Comparison of ENCODE assay signal across 10 mouse cellular contexts in the genomic region with DNA sequence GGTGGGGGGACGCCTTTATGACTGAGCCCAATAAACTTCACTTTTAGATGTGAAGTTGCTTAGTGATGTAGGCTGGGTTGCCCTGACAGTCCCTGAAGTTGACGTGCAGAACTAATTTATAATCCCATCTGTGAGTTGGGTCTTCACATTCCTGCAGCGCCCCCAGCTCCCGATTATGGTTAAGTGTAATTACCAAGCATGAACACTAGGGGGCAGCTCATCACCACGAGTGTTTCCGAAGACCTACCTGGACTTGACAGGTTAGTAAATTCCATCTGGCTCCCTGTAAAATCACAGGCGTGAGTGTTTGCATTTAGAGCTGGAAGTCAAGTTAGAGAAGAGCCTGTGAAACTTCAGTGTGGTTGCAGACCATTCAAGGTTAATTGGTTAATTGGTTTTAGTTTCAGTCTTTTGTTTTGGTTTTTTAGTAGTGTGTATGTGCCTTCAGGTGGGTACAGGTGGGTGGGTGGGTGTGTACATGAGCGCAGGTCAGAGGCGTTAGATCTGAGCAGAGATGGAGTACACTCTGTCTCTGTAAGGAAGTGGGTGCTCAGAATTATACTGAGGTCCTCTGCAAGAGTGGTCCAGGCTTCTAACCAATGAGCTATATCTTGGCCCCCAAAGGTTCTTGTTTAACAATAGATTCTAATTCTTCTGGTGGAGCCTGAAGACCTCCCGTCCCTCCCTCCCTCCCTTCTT. TPM values are rescaled to one million over a fixed set of nuclear protein-coding genes. Genes with fewer than 3 reads are reported as not detected.
DNase-seq lines count a peak whose midpoint lies in the region; ATAC-seq and TF ChIP-seq lines count a peak whose summit lies in the region.
"Had no signal": no experiment of that assay in that cellular context is flagged by ENCODE, and none has a peak within 500 bp of the region (broad histone marks: within the 10 kb centered on the region; RNA-seq: fewer than 3 reads in every experiment).

No protein-coding gene starts in this region.

- no peak overlapping the region for H3K27ac ChIP-seq in heart, embryonic 10.5 days
- no peak overlapping the region for H3K27ac ChIP-seq in cerebellum, adult 2 months (ENCODE audit: insufficient read depth, low read length)
- H3K27ac ChIP-seq in midbrain, postnatal 0 days (ENCODE audit: low read depth, low read length) = no peak overlapping the region

- TF ChIP-seq CTCF in cerebellum, adult 2 months (IDR thresholded peaks at IDR 0.05; ENCODE audit: borderline replicate concordance, insufficient read depth, low read depth, low read length) = peak; percentile 81
- TF ChIP-seq CTCF in midbrain, postnatal 0 days (IDR thresholded peaks at IDR 0.05) = peak; percentile 98

- no peaks in the 10 kb centered on the region for H3K27me3 ChIP-seq in heart, embryonic 10.5 days (ENCODE audit: insufficient read depth, poor library complexity, severe bottlenecking)
- H3K27me3 ChIP-seq in cerebellum, adult 2 months (ENCODE audit: control insufficient read depth, insufficient read depth, low read length) = no peaks in the 10 kb centered on the region
- H3K27me3 ChIP-seq in midbrain, postnatal 0 days (ENCODE audit: insufficient read depth, low read length) = no peaks in the 10 kb centered on the region

- no peak overlapping the region for H3K9ac ChIP-seq in midbrain, postnatal 0 days (replicated peaks; ENCODE audit: low read length, poor library complexity, severe bottlenecking)

- H3K4me2 ChIP-seq in midbrain, postnatal 0 days (ENCODE audit: low read depth, low read length, poor library complexity, severe bottlenecking) = no peak overlapping the region

- H3K4me1 ChIP-seq in heart, embryonic 10.5 days = no peaks in the 10 kb centered on the region
- no peaks in the 10 kb centered on the region for H3K4me1 ChIP-seq in cerebellum, adult 2 months (ENCODE audit: control insufficient read depth, insufficient read depth, low read length)
- H3K4me1 ChIP-seq in midbrain, postnatal 0 days (ENCODE audit: insufficient read depth, low read length) = no peaks in the 10 kb centered on the region

- no peak for TF ChIP-seq POLR2A in cerebellum, adult 2 months (IDR thresholded peaks at IDR 0.05; ENCODE audit: borderline replicate concordance, insufficient read depth, low read length)

- no peak overlapping the region for H3K4me3 ChIP-seq in heart, embryonic 10.5 days
- no peak overlapping the region for H3K4me3 ChIP-seq in cerebellum, adult 2 months (replicated peaks; ENCODE audit: insufficient read depth, low read depth, low read length)
- H3K4me3 ChIP-seq in midbrain, postnatal 0 days (ENCODE audit: low read depth, low read length) = no peak overlapping the region

- WGBS in heart, embryonic 10.5 days = 14% methylated on average over 10 of the region's 10 CpGs
- 17% methylated on average over 10 of the region's 10 CpGs for WGBS in cerebellum, adult 2 months
- 16% methylated on average over 10 of the region's 10 CpGs for WGBS in midbrain, postnatal 0 days

- no peaks in the 10 kb centered on the region for H3K36me3 ChIP-seq in heart, embryonic 10.5 days
- no peaks in the 10 kb centered on the region for H3K36me3 ChIP-seq in midbrain, postnatal 0 days (ENCODE audit: insufficient read depth, low read length)

- no peak for ATAC-seq in midbrain, postnatal 0 days (ENCODE audit: low FRiP score)

- peak; percentile 45 to 73 for DNase-seq in heart, adult 18-20 months
- DNase-seq in heart, embryonic 10.5 days (ENCODE audit: low spot score) = no peak
- DNase-seq in CD8-positive naive resting alpha-beta T cell, adult 2 months (ENCODE audit: low read depth in 2 of 2, low spot score in 2 of 2) = peak; percentile 58 to 68
- peak; percentile 50 to 55 for DNase-seq in cerebellum, adult 2 months
- peak; percentile 47 to 57 for DNase-seq in heart, postnatal 36 days
- DNase-seq in left cerebral cortex, postnatal 36 days (ENCODE audit: low spot score in 2 of 2) = peak; percentile 39 to 52
- peak; percentile 81 for DNase-seq in midbrain, postnatal 0 days (ENCODE audit: low spot score)
- peak; percentile 74 for DNase-seq in thymus, postnatal 25 days

- no peaks in the 10 kb centered on the region; the same call in 1 of the 2 replicates for H3K9me3 ChIP-seq in heart, embryonic 10.5 days
- no peaks in the 10 kb centered on the region for H3K9me3 ChIP-seq in midbrain, postnatal 0 days (ENCODE audit: low read length)

- intact Hi-C loops in heart, postnatal 36 days (cut with DNase I) = loop anchor here (2.0 kb wide), 1 partner anchor 179 kb away; no protein-coding TSS in a partner anchor
- intact Hi-C loops in left cerebral cortex, postnatal 36 days (cut with DNase I) = loop anchor here (1.0 to 5.0 kb wide), 3 partner anchors 68 to 173 kb away; no protein-coding TSS in a partner anchor

RNA-seq across cellular contexts. Expression of a gene that starts 15.0 kb away (rescaled TPM):
- total RNA-seq in heart, adult 18-20 months (2021) = 10 to 100 TPM; 31.8 to 33.9 TPM
- 18.3 and 20.0 TPM in 2 replicates for polyA plus RNA-seq in heart, embryonic 10.5 days (2016; fragmentation: Nextera tagmentation; extraction: Ambion mirVana)
- 52.0 and 55.3 TPM in 2 replicates for polyA plus RNA-seq in cerebellum, adult 2 months (2012; rRNA removed)
- 10 to 100 TPM; 32.0 to 35.1 TPM for total RNA-seq in heart, postnatal 36 days (2021)
- 100 to 1,000 TPM; 134 to 138 TPM for total RNA-seq in left cerebral cortex, postnatal 36 days (2021)
- 157 and 177 TPM in 2 replicates for total RNA-seq in midbrain, postnatal 0 days (2014; rRNA removed)
- 25.3 and 26.9 TPM in 2 replicates for polyA plus RNA-seq in midbrain, postnatal 0 days (2015; fragmentation: Nextera tagmentation; extraction: Ambion mirVana)

RNA-seq across cellular contexts. Expression of a gene that starts 45.8 kb away (rescaled TPM):
- not detected for total RNA-seq in heart, adult 18-20 months (2021)
- polyA plus RNA-seq in heart, embryonic 10.5 days (2016; fragmentation: Nextera tagmentation; extraction: Ambion mirVana) = 0.19 and 0.30 TPM in 2 replicates
- polyA plus RNA-seq in cerebellum, adult 2 months (2012; rRNA removed) = 0.08 TPM in 1 of 2 replicates, not detected in the other
- not detected for total RNA-seq in heart, postnatal 36 days (2021)
- not detected for total RNA-seq in left cerebral cortex, postnatal 36 days (2021)
- not detected in 2 replicates for total RNA-seq in midbrain, postnatal 0 days (2014; rRNA removed)
- polyA plus RNA-seq in midbrain, postnatal 0 days (2015; fragmentation: Nextera tagmentation; extraction: Ambion mirVana) = not detected in 2 replicates
- total RNA-seq: layer of hippocampus, adult 8-10 months had no signal
- polyA plus RNA-seq: stomach, embryonic 16.5 days had no signal
